Mouse (Mus musculus): Measurements from ENCODE around the gene Vmn1r87. TPM values are rescaled to one million over a fixed set of nuclear protein-coding genes. Genes with fewer than 3 reads are reported as not detected.
"Not testable (repeated sequence)": the region's sequence is repeated elsewhere in the genome, so short reads cannot be mapped to it uniquely, and the experiment has no call there.

Gene Vmn1r87
- polyA plus RNA-seq (2014; fragmentation: Nextera tagmentation; extraction: Ambion mirVana): not detected in 2 replicates

- Histone ChIP-seq H3K4me2 (replicated peaks; ENCODE audit: low read depth, low read length) (no peak within 1 kb of the TSS), H3K27me3 (ENCODE audit: control insufficient read depth, insufficient read depth, low read length) (no peaks in the 10 kb centered on the region), H3K4me1 (ENCODE audit: control insufficient read depth, insufficient read depth, low read length) (no peaks in the 10 kb centered on the region), H3K9me3 (ENCODE audit: control insufficient read depth, low read length) (no peaks in the 10 kb centered on the region), H3K9ac (ENCODE audit: low read depth, low read length) (no peak within 1 kb of the TSS), H3K27ac (ENCODE audit: low read depth, low read length) (no peak within 1 kb of the TSS), H3K4me3 (ENCODE audit: low read length) (no peak within 1 kb of the TSS), H3K36me3 (ENCODE audit: control insufficient read depth, insufficient read depth, low read length) (no peaks in the 10 kb centered on the region)
- 94% methylated on average over 1 of the region's 1 CpGs for WGBS
- no peak for ATAC-seq (ENCODE audit: low FRiP score, low TSS enrichment)
These were observed at the start of gene Vmn1r87 for GRCm38 (mm10) chr7:13140057-13140456. TSS of gene Vmn1r87 (minus strand) at chr7:13140157.

- no peak within 1 kb of the TSS for H3K4me3 ChIP-seq (ENCODE audit: low read length)
- H3K27me3 ChIP-seq (ENCODE audit: control insufficient read depth, insufficient read depth, low read length): no peaks in the 10 kb centered on the region
- no peaks in the 10 kb centered on the region for H3K4me1 ChIP-seq (ENCODE audit: control insufficient read depth, insufficient read depth, low read length)
- no peaks in the 10 kb centered on the region for H3K36me3 ChIP-seq (ENCODE audit: control insufficient read depth, insufficient read depth, low read length)
- ATAC-seq (ENCODE audit: low FRiP score, low TSS enrichment): no peak
- no peaks in the 10 kb centered on the region for H3K9me3 ChIP-seq (ENCODE audit: control insufficient read depth, low read length)
- no peak within 1 kb of the TSS for H3K9ac ChIP-seq (ENCODE audit: low read depth, low read length)
- no peak within 1 kb of the TSS for H3K4me2 ChIP-seq (replicated peaks; ENCODE audit: low read depth, low read length)
- no peak within 1 kb of the TSS for H3K27ac ChIP-seq (ENCODE audit: low read depth, low read length)
These were observed 19.3 kb upstream of the Vmn1r87 start, which contains the start of gene Vmn1r88 for GRCm38 (mm10) chr7:13159268-13159667. TSS of gene Vmn1r88 (plus strand) at chr7:13159568.

- Histone ChIP-seq H3K9ac (ENCODE audit: low read depth, low read length) (no peak overlapping the region), H3K36me3 (ENCODE audit: control insufficient read depth, insufficient read depth, low read length) (no peaks in the 10 kb centered on the region), H3K27ac (ENCODE audit: low read depth, low read length) (no peak overlapping the region), H3K9me3 (ENCODE audit: control insufficient read depth, low read length) (no peaks in the 10 kb centered on the region), H3K4me1 (ENCODE audit: control insufficient read depth, insufficient read depth, low read length) (no peaks in the 10 kb centered on the region), H3K27me3 (ENCODE audit: control insufficient read depth, insufficient read depth, low read length) (no peaks in the 10 kb centered on the region), H3K4me3 (ENCODE audit: low read length) (no peak overlapping the region), H3K4me2 (replicated peaks; ENCODE audit: low read depth, low read length) (no peak overlapping the region)
- no peak for ATAC-seq (ENCODE audit: low FRiP score, low TSS enrichment)
These were observed 2.6 kb downstream of the Vmn1r87 start for GRCm38 (mm10) chr7:13137340-13137739.

- H3K4me3 ChIP-seq (ENCODE audit: low read length): no peak overlapping the region
- no peaks in the 10 kb centered on the region for H3K9me3 ChIP-seq (ENCODE audit: control insufficient read depth, low read length)
- no peaks in the 10 kb centered on the region for H3K36me3 ChIP-seq (ENCODE audit: control insufficient read depth, insufficient read depth, low read length)
- no peak overlapping the region for H3K27ac ChIP-seq (ENCODE audit: low read depth, low read length)
- no peak for ATAC-seq (ENCODE audit: low FRiP score, low TSS enrichment)
- no peak overlapping the region for H3K4me2 ChIP-seq (replicated peaks; ENCODE audit: low read depth, low read length)
- H3K4me1 ChIP-seq (ENCODE audit: control insufficient read depth, insufficient read depth, low read length): no peaks in the 10 kb centered on the region
- H3K9ac ChIP-seq (ENCODE audit: low read depth, low read length): no peak overlapping the region
- WGBS: 83% methylated on average over 2 of the region's 2 CpGs
- no peaks in the 10 kb centered on the region for H3K27me3 ChIP-seq (ENCODE audit: control insufficient read depth, insufficient read depth, low read length)
These were observed 8.1 kb downstream of the Vmn1r87 start for GRCm38 (mm10) chr7:13131856-13132255.

GRCm38 (mm10) chr7:13123554-13124153 lies 16.3 kb downstream of the Vmn1r87 start:
- not testable (repeated sequence) for H3K9me3 ChIP-seq (ENCODE audit: control insufficient read depth, low read length); H3K27ac ChIP-seq (ENCODE audit: low read depth, low read length); H3K27me3 ChIP-seq (ENCODE audit: control insufficient read depth, insufficient read depth, low read length); H3K4me1 ChIP-seq (ENCODE audit: control insufficient read depth, insufficient read depth, low read length); H3K36me3 ChIP-seq (ENCODE audit: control insufficient read depth, insufficient read depth, low read length); H3K4me3 ChIP-seq (ENCODE audit: low read length); H3K9ac ChIP-seq (ENCODE audit: low read depth, low read length)
- peak; percentile 97 for ATAC-seq (ENCODE audit: low FRiP score, low TSS enrichment)
- H3K4me2 ChIP-seq (replicated peaks; ENCODE audit: low read depth, low read length): peak overlapping the region; percentile 29; the same call in 1 of the 2 replicates
- WGBS: 1% methylated on average over 12 of the region's 34 CpGs

- Histone ChIP-seq H3K27me3 (ENCODE audit: control insufficient read depth, insufficient read depth, low read length) (no peaks in the 10 kb centered on the region), H3K36me3 (ENCODE audit: control insufficient read depth, insufficient read depth, low read length) (no peaks in the 10 kb centered on the region), H3K4me1 (ENCODE audit: control insufficient read depth, insufficient read depth, low read length) (no peaks in the 10 kb centered on the region), H3K9me3 (ENCODE audit: control insufficient read depth, low read length) (no peaks in the 10 kb centered on the region), H3K4me2 (replicated peaks; ENCODE audit: low read depth, low read length) (no peak within 1 kb of the TSS), H3K9ac (ENCODE audit: low read depth, low read length) (no peak within 1 kb of the TSS), H3K4me3 (ENCODE audit: low read length) (no peak within 1 kb of the TSS), H3K27ac (ENCODE audit: low read depth, low read length) (no peak within 1 kb of the TSS)
- ATAC-seq (ENCODE audit: low FRiP score, low TSS enrichment): no peak
These were observed 20.1 kb downstream of the Vmn1r87 start, which contains the start of gene Vmn1r86 for GRCm38 (mm10) chr7:13119817-13120216. TSS of gene Vmn1r86 (minus strand) at chr7:13119917.

- Histone ChIP-seq H3K4me2 (replicated peaks; ENCODE audit: low read depth, low read length) (no peak within 1 kb of the TSS), H3K36me3 (ENCODE audit: control insufficient read depth, insufficient read depth, low read length) (no peaks in the 10 kb centered on the region), H3K9ac (ENCODE audit: low read depth, low read length) (no peak within 1 kb of the TSS), H3K9me3 (ENCODE audit: control insufficient read depth, low read length) (no peaks in the 10 kb centered on the region), H3K27me3 (ENCODE audit: control insufficient read depth, insufficient read depth, low read length) (no peaks in the 10 kb centered on the region), H3K4me3 (ENCODE audit: low read length) (no peak within 1 kb of the TSS), H3K4me1 (ENCODE audit: control insufficient read depth, insufficient read depth, low read length) (no peaks in the 10 kb centered on the region), H3K27ac (ENCODE audit: low read depth, low read length) (no peak within 1 kb of the TSS)
- 78% methylated on average over 3 of the region's 3 CpGs for WGBS
- no peak for ATAC-seq (ENCODE audit: low FRiP score, low TSS enrichment)
These were observed 44.9 kb downstream of the Vmn1r87 start, which contains the start of gene Vmn1r85 for GRCm38 (mm10) chr7:13095073-13095472. TSS of gene Vmn1r85 (minus strand) at chr7:13095173.

Other genes starting within 250 kb of the Vmn1r87 start
- 17.7 and 22.1 TPM in 2 replicates for gene Zscan22, start 242.3 kb downstream of the Vmn1r87 start, polyA plus RNA-seq (2014; fragmentation: Nextera tagmentation; extraction: Ambion mirVana)
- gene Rps5, start 217.9 kb downstream of the Vmn1r87 start, polyA plus RNA-seq (2014; fragmentation: Nextera tagmentation; extraction: Ambion mirVana): 1,360 and 1,560 TPM in 2 replicates
- gene Rnf225, start 212.7 kb downstream of the Vmn1r87 start, polyA plus RNA-seq (2014; fragmentation: Nextera tagmentation; extraction: Ambion mirVana): 0.47 and 0.76 TPM in 2 replicates
- 6.9 and 9.3 TPM in 2 replicates for gene Zfp324, start 174.3 kb downstream of the Vmn1r87 start, polyA plus RNA-seq (2014; fragmentation: Nextera tagmentation; extraction: Ambion mirVana)
- gene Zfp446, start 162.3 kb downstream of the Vmn1r87 start, polyA plus RNA-seq (2014; fragmentation: Nextera tagmentation; extraction: Ambion mirVana): 6.2 and 10.7 TPM in 2 replicates
- not detected in 2 replicates for gene Slc27a5, start 142.0 kb downstream of the Vmn1r87 start, polyA plus RNA-seq (2014; fragmentation: Nextera tagmentation; extraction: Ambion mirVana)
- gene Trim28, start 141.0 kb downstream of the Vmn1r87 start, polyA plus RNA-seq (2014; fragmentation: Nextera tagmentation; extraction: Ambion mirVana): 433 and 514 TPM in 2 replicates
- 19.8 and 29.6 TPM in 2 replicates for gene Zbtb45, start 130.1 kb downstream of the Vmn1r87 start, polyA plus RNA-seq (2014; fragmentation: Nextera tagmentation; extraction: Ambion mirVana)
- 148 and 165 TPM in 2 replicates for gene Chmp2a, start 105.3 kb downstream of the Vmn1r87 start, polyA plus RNA-seq (2014; fragmentation: Nextera tagmentation; extraction: Ambion mirVana)
- 156 and 199 TPM in 2 replicates for gene Ube2m, start 101.9 kb downstream of the Vmn1r87 start, polyA plus RNA-seq (2014; fragmentation: Nextera tagmentation; extraction: Ambion mirVana)
- 2.4 and 3.2 TPM in 2 replicates for gene Mzf1, start 85.4 kb downstream of the Vmn1r87 start, polyA plus RNA-seq (2014; fragmentation: Nextera tagmentation; extraction: Ambion mirVana)
- not detected in 2 replicates for gene Vmn1r85, start 45.0 kb downstream of the Vmn1r87 start, polyA plus RNA-seq (2014; fragmentation: Nextera tagmentation; extraction: Ambion mirVana)
- not detected in 2 replicates for gene Vmn1r86, start 20.2 kb downstream of the Vmn1r87 start, polyA plus RNA-seq (2014; fragmentation: Nextera tagmentation; extraction: Ambion mirVana)
- not detected in 2 replicates for gene Vmn1r88, start 19.4 kb upstream of the Vmn1r87 start, polyA plus RNA-seq (2014; fragmentation: Nextera tagmentation; extraction: Ambion mirVana)
- gene Vmn1r89, start 72.9 kb upstream of the Vmn1r87 start, polyA plus RNA-seq (2014; fragmentation: Nextera tagmentation; extraction: Ambion mirVana): not detected in 2 replicates
- gene Lig1, start 137.1 kb upstream of the Vmn1r87 start, polyA plus RNA-seq (2014; fragmentation: Nextera tagmentation; extraction: Ambion mirVana): 120 and 129 TPM in 2 replicates
- 3.6 and 10.3 TPM in 2 replicates for gene Zswim9, start 138.6 kb upstream of the Vmn1r87 start, polyA plus RNA-seq (2014; fragmentation: Nextera tagmentation; extraction: Ambion mirVana)
- gene Pla2g4c, start 184.5 kb upstream of the Vmn1r87 start, polyA plus RNA-seq (2014; fragmentation: Nextera tagmentation; extraction: Ambion mirVana): 1.2 TPM in 2 replicates